Mouse (Mus musculus): Measurements from ENCODE around the gene Acot11.

The Acot11 gene

GRCm38 (mm10) chr4:106804910-106805274 lies at the start of gene Acot11:
Gene Acot11, minus strand, starts transcription at chr4:106804998.
- peak; percentile 70 for DNase-seq

DNA sequence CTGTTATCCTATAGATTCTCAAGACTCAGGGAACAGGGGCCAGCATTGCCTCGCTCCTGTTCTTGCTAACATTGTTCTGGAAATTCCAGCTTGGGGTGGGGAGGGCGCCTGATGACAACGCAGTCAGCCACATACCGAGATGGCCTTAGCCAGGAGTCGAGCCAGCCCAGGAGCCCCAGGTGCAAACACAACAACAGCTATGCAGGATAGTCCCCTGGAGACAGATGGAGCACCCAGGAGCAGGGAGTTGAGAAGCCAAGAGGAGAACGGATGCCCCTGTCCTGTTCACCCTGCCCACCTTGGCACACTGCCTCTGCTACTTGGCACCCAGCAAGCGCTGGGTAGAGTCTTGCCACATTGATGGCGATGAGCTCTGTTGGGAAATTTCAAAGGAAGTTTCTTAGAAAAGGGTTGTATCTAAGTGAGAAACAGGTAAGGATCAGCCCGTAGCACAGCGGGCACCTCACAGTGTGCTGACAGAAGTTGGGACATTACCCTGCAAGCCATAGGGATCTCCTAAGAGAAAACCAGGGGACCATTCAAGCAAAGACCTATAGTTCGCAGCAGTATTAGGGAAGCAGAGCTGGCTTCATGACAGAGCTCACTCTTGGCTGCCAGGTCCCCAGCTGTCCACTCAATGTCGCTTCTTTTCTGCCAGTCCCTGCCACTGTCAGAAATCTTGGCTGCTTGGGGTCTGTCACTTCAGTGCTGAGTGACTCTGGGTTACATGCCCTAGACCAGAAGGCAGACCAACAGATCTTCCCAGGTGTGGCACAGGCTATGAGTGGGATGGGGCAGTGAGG lies 43.7 kb upstream of the Acot11 start:
- DNase-seq: no peak

GRCm38 (mm10) chr4:106847591-106848289 lies 42.9 kb upstream of the Acot11 start:
- DNase-seq: peak; percentile 59

GRCm38 (mm10) chr4:106842561-106842960 lies 37.8 kb upstream of the Acot11 start:
- DNase-seq: no peak

GRCm38 (mm10) chr4:106841856-106842255 lies 37.1 kb upstream of the Acot11 start:
- DNase-seq: no peak

GRCm38 (mm10) chr4:106841303-106841702 lies 36.5 kb upstream of the Acot11 start:
- DNase-seq: no peak

GRCm38 (mm10) chr4:106840651-106841145 lies 35.9 kb upstream of the Acot11 start:
- no peak for DNase-seq

GRCm38 (mm10) chr4:106839964-106840611 lies 35.3 kb upstream of the Acot11 start:
- DNase-seq: peak; percentile 87

- peak; percentile 47 for DNase-seq
Measured at GRCm38 (mm10) chr4:106839254-106839834, 34.5 kb upstream of the Acot11 start.

DNA sequence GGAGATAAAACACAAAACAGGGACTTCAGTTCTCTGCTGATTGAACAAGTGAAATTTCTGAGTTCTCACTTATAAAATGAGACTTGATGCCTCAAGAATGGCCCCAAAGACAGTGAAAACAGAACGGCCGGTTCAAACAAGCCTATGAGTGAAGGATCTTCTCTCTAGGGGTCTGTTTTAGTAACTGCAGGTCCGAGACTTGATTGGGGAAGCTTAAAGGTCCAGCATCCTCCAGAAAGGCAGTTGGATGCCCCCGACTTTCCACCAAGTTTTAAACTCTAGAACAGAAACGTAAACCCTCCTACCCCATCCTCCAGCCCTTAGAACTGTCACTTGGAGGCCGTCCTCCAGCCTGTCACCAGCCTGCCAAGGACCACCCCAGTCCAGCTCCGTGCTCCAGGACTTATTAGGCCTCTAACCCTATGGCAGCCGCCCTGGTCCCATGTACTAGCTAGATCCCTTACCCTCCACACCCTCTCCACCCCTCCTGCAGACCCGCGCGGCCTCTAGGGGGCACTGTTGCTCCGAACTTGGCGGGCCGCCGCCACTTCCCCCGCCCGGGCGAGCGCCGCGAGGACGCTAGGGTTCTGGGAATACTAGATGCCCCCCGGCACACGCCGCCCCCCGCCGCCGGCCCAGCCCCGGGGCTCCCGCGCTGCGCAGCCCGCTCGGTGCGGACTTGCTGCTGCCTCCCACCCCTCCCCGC lies 33.9 kb upstream of the Acot11 start:
- DNase-seq: peak; percentile 88

- no peak for DNase-seq
Measured at GRCm38 (mm10) chr4:106837964-106838363, 33.2 kb upstream of the Acot11 start.

GRCm38 (mm10) chr4:106837425-106837824 lies 32.6 kb upstream of the Acot11 start:
- no peak for DNase-seq

- no peak for DNase-seq
Measured at GRCm38 (mm10) chr4:106830545-106831112, 25.8 kb upstream of the Acot11 start.

DNA sequence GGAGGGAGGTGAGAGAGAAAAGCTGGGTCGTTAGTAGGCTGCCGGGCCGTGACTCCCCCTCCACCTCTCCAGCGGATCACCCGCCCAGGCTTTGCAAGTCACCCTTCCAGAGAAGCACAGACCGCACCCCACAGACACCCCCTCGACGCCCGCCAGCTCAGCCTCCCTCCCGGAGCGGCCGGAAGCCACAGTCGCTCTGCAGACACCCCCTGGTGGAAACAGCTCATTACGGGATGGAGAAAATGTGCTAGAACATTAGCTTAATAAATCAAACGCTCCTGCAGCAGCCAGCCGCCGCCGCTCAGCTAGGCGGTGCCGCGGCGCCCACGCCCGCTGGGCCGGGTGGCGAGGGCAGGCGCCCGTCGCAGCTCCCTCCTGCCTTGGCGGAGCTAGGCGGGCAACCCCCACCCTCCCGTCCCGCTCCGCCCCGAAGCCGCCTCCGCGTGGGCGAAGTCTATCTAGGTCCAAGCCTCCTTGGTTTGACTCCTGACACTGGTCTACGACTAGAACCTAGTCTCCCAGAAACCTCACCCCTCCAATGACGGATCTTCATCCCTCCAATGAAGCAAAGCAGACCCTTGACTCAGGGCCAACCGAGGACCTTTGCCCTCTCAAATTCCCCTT lies 23.1 kb upstream of the Acot11 start:
- peak; percentile 76 for DNase-seq

GRCm38 (mm10) chr4:106825229-106825628 lies 20.4 kb upstream of the Acot11 start:
- DNase-seq: no peak

DNA sequence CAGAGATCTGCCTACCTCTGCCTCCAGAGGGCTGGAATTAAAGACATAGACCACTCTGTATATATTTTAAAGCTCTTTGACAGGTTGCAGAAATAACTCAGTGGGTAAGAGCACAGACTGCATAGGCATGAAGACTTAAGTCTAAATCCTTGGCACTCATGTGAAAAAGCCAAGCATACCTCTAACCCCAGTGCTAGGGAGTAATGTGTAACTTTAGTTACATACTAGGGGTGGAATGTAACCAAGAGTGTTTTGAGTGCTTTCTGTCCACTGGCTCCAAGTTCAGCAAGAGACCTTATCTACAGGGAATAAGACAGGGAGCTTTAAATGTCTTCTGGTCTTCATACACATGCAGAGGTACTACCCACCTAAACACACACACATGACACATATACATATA lies 14.6 kb upstream of the Acot11 start:
- no peak for DNase-seq

- no peak for DNase-seq
Measured at GRCm38 (mm10) chr4:106818332-106818731, 13.5 kb upstream of the Acot11 start.

DNA sequence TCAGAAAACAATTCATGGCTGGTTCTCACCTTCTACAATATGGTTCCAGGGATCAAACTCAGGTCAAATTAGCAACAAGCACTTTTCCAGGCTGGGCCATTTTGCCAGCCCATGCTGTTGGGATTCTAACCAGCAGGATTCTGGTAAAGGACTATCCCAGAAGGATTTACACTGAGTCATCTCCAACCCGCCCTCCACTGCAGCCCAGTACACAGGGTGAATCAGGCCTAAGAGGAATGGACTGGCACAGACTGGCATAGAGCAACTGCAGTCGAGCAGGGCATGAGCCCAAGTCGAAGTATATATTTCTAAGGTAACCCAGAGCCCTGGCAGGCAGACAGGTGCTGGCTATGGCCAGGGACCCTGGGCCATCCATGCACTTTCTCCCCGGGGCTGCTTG lies 12.2 kb upstream of the Acot11 start:
- DNase-seq: no peak

- DNase-seq: no peak
Measured at GRCm38 (mm10) chr4:106815396-106816324, 10.9 kb upstream of the Acot11 start.

- DNase-seq: no peak
Measured at GRCm38 (mm10) chr4:106811162-106811561, 6.4 kb upstream of the Acot11 start.

GRCm38 (mm10) chr4:106810039-106810438 lies 5.2 kb upstream of the Acot11 start:
- no peak for DNase-seq
